Mouse (Mus musculus) megakaryocyte, embryonic 14.5 days (primary cell): ENCODE measurements at regions not wholly inside any gene's neighbourhood (a gene's known extent, or its start where the extent isn't known, plus 50 kb on each side); places are given as distances from the start of the nearest gene placed in this dataset.

ENCODE experiments used
- FLI1 ChIP-seq: IDR thresholded peaks from 2 replicates; pipeline ENCODE4 v1.6.1; 2012; ENCODE audit warnings: low read length, inconsistent platforms, mixed read lengths
- GATA1 ChIP-seq: IDR thresholded peaks from 3 replicates; pipeline ENCODE4 v1.6.1; 2012; ENCODE audit warnings: mixed read lengths, low read length, inconsistent platforms, borderline replicate concordance

DNA sequence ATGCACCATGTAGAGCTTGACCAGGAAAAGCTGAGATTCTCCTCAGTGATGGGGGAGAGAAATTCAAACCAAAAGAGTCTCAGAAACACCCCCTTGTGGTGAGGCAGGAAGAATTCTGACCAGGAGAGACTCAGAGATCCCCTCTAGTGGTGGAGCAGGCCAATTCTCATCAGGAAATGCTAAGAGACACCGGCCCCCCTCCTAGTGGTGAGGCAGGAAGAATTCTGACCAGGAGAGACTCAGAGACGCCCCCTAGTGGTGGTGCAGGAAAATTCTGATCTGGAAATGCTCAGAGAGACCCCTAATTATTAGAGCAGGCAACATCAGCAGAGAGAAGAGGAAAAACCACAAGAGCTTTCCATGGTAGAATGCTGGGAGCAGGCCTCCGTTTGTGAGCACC is 303.4 kb downstream of the Dcdc2c start:
- TF ChIP-seq GATA1 (no peak), FLI1 (no peak)
